Mouse (Mus musculus) midbrain, embryonic 16.5 days (tissue): ENCODE measurements around the gene Jph2. TPM values are rescaled to one million over a fixed set of nuclear protein-coding genes. Genes with fewer than 3 reads are reported as not detected.

Experiments
- ATAC-seq: fragments of 200-750 bp; cut with Nextera tagmentation; 2 replicates; pipeline ENCODE4 v1.8.0; 2017; ENCODE audit warnings: moderate TSS enrichment
- H3K27ac ChIP-seq: fragments of 300-500 bp; sonication (generic); 2 replicates; pipeline ENCODE4 v1.5.1; 2014; ENCODE audit warnings: mild to moderate bottlenecking, low read length, mixed read lengths
- H3K27me3 ChIP-seq: fragments of 300-500 bp; sonication (generic); 2 replicates; pipeline ENCODE4 v1.6.1; 2014; ENCODE audit warnings: low read depth, low read length, mixed read lengths; ENCODE audit not compliant: control insufficient read depth, insufficient read depth
- H3K36me3 ChIP-seq: fragments of 300-500 bp; sonication (generic); 2 replicates; pipeline ENCODE4 v1.6.1; 2014; ENCODE audit warnings: mild to moderate bottlenecking, low read length, moderate library complexity, mixed read lengths; ENCODE audit not compliant: control insufficient read depth, insufficient read depth
- H3K4me1 ChIP-seq: fragments of 300-500 bp; sonication (generic); 2 replicates; pipeline ENCODE4 v1.6.1; 2014; ENCODE audit warnings: mild to moderate bottlenecking, low read length, mixed read lengths; ENCODE audit not compliant: control insufficient read depth, insufficient read depth
- H3K4me2 ChIP-seq: fragments of 300-500 bp; sonication (generic); 2 replicates; pipeline ENCODE4 v1.6.1; 2014; ENCODE audit warnings: mild to moderate bottlenecking, low read length, mixed read lengths
- H3K4me3 ChIP-seq: fragments of 300-500 bp; sonication (generic); 2 replicates; pipeline ENCODE4 v1.5.1; 2014; ENCODE audit warnings: low read depth, mild to moderate bottlenecking, low read length, moderate library complexity, mixed read lengths
- H3K9ac ChIP-seq: fragments of 300-500 bp; sonication (generic); 2 replicates; pipeline ENCODE4 v1.6.1; 2014; ENCODE audit warnings: low read depth, low read length, mixed read lengths
- H3K9me3 ChIP-seq: fragments of 300-500 bp; sonication (generic); replicated peaks from 2 replicates; pipeline ENCODE4 v1.6.1; 2014; ENCODE audit warnings: mild to moderate bottlenecking, low read length, mixed read lengths; ENCODE audit not compliant: control insufficient read depth, poor library complexity, severe bottlenecking
- WGBS: fragments of 180-500 bp; shearing (Covaris S2); extraction: QIAGEN DNeasy Blood & Tissue Kit; methylation state at CpG from one replicate; pipeline ENCODE4 v1.1.7; 2014; 5-methylcytosine and 5-hydroxymethylcytosine counted together
- polyA plus RNA-seq: library from polyadenylated mRNA; unstranded; fragments of >200 nt; fragmentation: Nextera tagmentation; extraction: Ambion mirVana; gene quantifications from 2 replicates; pipeline ENCODE4 v1.2.1, GENCODE M21; 2015

Jph2 gene
- polyA plus RNA-seq, 1 experiment from 2014 or later, result 1.1 TPM

- no peaks in the 10 kb centered on the region for H3K27me3 ChIP-seq
- H3K27ac ChIP-seq, result no peak overlapping the region
- H3K4me1 ChIP-seq, result no peaks in the 10 kb centered on the region
- no peak for ATAC-seq
- H3K9ac ChIP-seq, result no peak overlapping the region
- WGBS, result 84% methylated on average over 3 of the region's 4 CpGs
- H3K9me3 ChIP-seq, result no peaks in the 10 kb centered on the region
- no peaks in the 10 kb centered on the region for H3K36me3 ChIP-seq
- no peak overlapping the region for H3K4me2 ChIP-seq
- H3K4me3 ChIP-seq, result no peak overlapping the region
Observed at GRCm38 (mm10) chr2:163398770-163399169, 977 bp upstream of the Jph2 start.

- Histone ChIP-seq H3K9me3 (no peaks in the 10 kb centered on the region), H3K4me3 (no peak overlapping the region), H3K27me3 (no peaks in the 10 kb centered on the region), H3K27ac (no peak overlapping the region), H3K9ac (no peak overlapping the region), H3K4me2 (no peak overlapping the region), H3K36me3 (no peaks in the 10 kb centered on the region), H3K4me1 (no peaks in the 10 kb centered on the region)
- no peak for ATAC-seq
- 91% methylated on average over 19 of the region's 19 CpGs for WGBS
Observed at GRCm38 (mm10) chr2:163397071-163397470, 722 bp downstream of the Jph2 start.

GRCm38 (mm10) chr2:163394977-163395376 lies 2.8 kb downstream of the Jph2 start:
- H3K4me2 ChIP-seq, result no peak overlapping the region
- H3K36me3 ChIP-seq, result no peaks in the 10 kb centered on the region
- H3K4me1 ChIP-seq, result no peaks in the 10 kb centered on the region
- H3K27me3 ChIP-seq, result no peaks in the 10 kb centered on the region
- H3K27ac ChIP-seq, result no peak overlapping the region
- H3K4me3 ChIP-seq, result no peak overlapping the region
- ATAC-seq, result no peak
- H3K9ac ChIP-seq, result no peak overlapping the region
- H3K9me3 ChIP-seq, result no peaks in the 10 kb centered on the region
- WGBS, result 79% methylated on average over 6 of the region's 6 CpGs

GRCm38 (mm10) chr2:163393976-163394375 lies 3.8 kb downstream of the Jph2 start:
- Histone ChIP-seq H3K4me3 (no peak overlapping the region), H3K27me3 (no peaks in the 10 kb centered on the region), H3K9ac (no peak overlapping the region), H3K4me1 (no peaks in the 10 kb centered on the region), H3K27ac (no peak overlapping the region), H3K4me2 (no peak overlapping the region), H3K9me3 (no peaks in the 10 kb centered on the region), H3K36me3 (no peaks in the 10 kb centered on the region)
- ATAC-seq, result no peak
- WGBS, result 75% methylated on average over 6 of the region's 6 CpGs

GRCm38 (mm10) chr2:163393241-163393640 lies 4.6 kb downstream of the Jph2 start:
- no peak overlapping the region for H3K4me3 ChIP-seq
- H3K36me3 ChIP-seq, result no peaks in the 10 kb centered on the region
- no peaks in the 10 kb centered on the region for H3K27me3 ChIP-seq
- no peaks in the 10 kb centered on the region for H3K4me1 ChIP-seq
- no peak overlapping the region for H3K27ac ChIP-seq
- ATAC-seq, result no peak
- H3K9ac ChIP-seq, result no peak overlapping the region
- WGBS, result 91% methylated on average over 10 of the region's 10 CpGs
- no peaks in the 10 kb centered on the region for H3K9me3 ChIP-seq
- H3K4me2 ChIP-seq, result no peak overlapping the region

GRCm38 (mm10) chr2:163392436-163392835 lies 5.4 kb downstream of the Jph2 start:
- H3K27me3 ChIP-seq, result no peaks in the 10 kb centered on the region
- 82% methylated on average over 6 of the region's 6 CpGs for WGBS
- ATAC-seq, result no peak

GRCm38 (mm10) chr2:163386423-163387190 lies 11.2 kb downstream of the Jph2 start:
- H3K27me3 ChIP-seq, result no peaks in the 10 kb centered on the region
- no peak for ATAC-seq
- no peak overlapping the region for H3K4me2 ChIP-seq
- WGBS, result 82% methylated on average over 15 of the region's 15 CpGs
- no peak overlapping the region for H3K27ac ChIP-seq
- H3K4me3 ChIP-seq, result no peak overlapping the region
- no peaks in the 10 kb centered on the region for H3K9me3 ChIP-seq
- H3K36me3 ChIP-seq, result no peaks in the 10 kb centered on the region
- H3K9ac ChIP-seq, result no peak overlapping the region
- H3K4me1 ChIP-seq, result no peaks in the 10 kb centered on the region

More at GRCm38 (mm10) chr2:163392436-163392835, 5.4 kb downstream of the Jph2 start:
- H3K9ac ChIP-seq, result no peak overlapping the region
- H3K4me1 ChIP-seq, result no peaks in the 10 kb centered on the region
- no peak overlapping the region for H3K4me3 ChIP-seq
- H3K4me2 ChIP-seq, result no peak overlapping the region
- H3K36me3 ChIP-seq, result no peaks in the 10 kb centered on the region
- H3K27ac ChIP-seq, result no peak overlapping the region
- H3K9me3 ChIP-seq, result no peaks in the 10 kb centered on the region

GRCm38 (mm10) chr2:163385126-163385525 lies 12.7 kb downstream of the Jph2 start:
- WGBS, result 88% methylated on average over 6 of the region's 6 CpGs
- Histone ChIP-seq H3K36me3 (no peaks in the 10 kb centered on the region), H3K4me1 (no peaks in the 10 kb centered on the region), H3K9me3 (no peaks in the 10 kb centered on the region), H3K4me3 (no peak overlapping the region), H3K9ac (no peak overlapping the region), H3K4me2 (no peak overlapping the region), H3K27ac (no peak overlapping the region), H3K27me3 (no peaks in the 10 kb centered on the region)
- ATAC-seq, result no peak

- 75% methylated on average over 8 of the region's 8 CpGs for WGBS
- no peak overlapping the region for H3K27ac ChIP-seq
- H3K4me1 ChIP-seq, result no peaks in the 10 kb centered on the region
- peaks cover 5% of the 10 kb centered on the region; the same call in 1 of the 2 replicates for H3K27me3 ChIP-seq
- H3K9ac ChIP-seq, result no peak overlapping the region
- no peak for ATAC-seq
- H3K4me3 ChIP-seq, result no peak overlapping the region
- H3K9me3 ChIP-seq, result no peaks in the 10 kb centered on the region
- H3K4me2 ChIP-seq, result no peak overlapping the region
- no peaks in the 10 kb centered on the region for H3K36me3 ChIP-seq
Observed at GRCm38 (mm10) chr2:163381246-163381645, 16.5 kb downstream of the Jph2 start.
